Mouse (Mus musculus): ENCODE measurements around the gene Nfrkb. TPM values are rescaled to one million over a fixed set of nuclear protein-coding genes. Genes with fewer than 3 reads are reported as not detected.
A peak's percentile ranks its signal among the peaks of the same experiment; 100 is the strongest.

The Nfrkb gene
- polyA plus RNA-seq, 1 experiment from 2014 or later = 38.2 TPM

DNA sequence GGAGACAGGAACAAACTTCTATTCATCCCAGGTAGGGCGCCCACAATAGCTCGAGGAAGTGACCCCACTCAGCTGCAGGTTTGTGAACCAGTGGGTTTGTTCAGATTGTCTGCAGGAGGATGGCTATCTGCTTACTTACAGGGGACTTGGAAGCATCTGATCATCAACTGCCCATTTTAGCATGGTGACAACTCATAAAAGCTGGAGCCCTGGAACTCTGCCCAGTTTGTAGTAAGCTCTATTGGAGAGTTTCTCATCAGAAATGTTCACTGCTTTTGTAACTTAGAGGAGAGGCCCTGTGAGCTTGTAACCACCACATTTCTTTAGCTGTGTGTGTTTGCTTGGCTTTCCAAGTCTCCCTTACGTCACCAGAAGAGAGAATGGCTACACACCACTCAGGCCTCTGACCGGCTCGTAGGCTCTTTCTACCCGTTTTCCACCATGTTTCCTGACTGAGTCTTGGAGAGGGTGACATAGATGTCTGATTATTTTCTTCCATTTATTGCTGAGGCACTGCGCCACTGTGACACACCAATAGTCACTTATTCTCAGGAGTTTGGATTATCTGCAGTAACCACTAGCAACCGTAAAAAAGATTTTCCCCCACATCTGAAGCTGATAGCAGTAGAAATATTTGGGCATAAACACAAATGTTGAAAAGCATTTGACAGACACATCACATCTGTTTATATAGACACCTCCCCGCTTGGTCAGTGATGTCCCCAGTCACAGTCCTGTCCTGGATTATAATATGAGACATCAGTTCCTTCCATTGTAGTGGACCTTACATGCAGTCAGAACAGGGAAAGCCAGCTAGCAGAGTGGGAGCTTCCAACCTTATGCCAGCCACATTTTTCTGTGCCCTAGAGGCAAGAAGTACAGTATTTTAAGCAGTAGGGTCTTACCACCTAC is 22.0 kb upstream of the Nfrkb start:
- H3K4me1 ChIP-seq (ENCODE audit: control insufficient read depth, insufficient read depth, low read length) = no peaks in the 10 kb centered on the region
- 90% methylated on average over 9 of the region's 9 CpGs for WGBS
- no peaks in the 10 kb centered on the region for H3K9me3 ChIP-seq (ENCODE audit: control insufficient read depth, low read depth, low read length)
- no peaks in the 10 kb centered on the region for H3K27me3 ChIP-seq (ENCODE audit: control insufficient read depth, insufficient read depth, low read length)
- H3K4me3 ChIP-seq (ENCODE audit: low read depth, low read length) = no peak overlapping the region
- no peak overlapping the region for H3K27ac ChIP-seq (ENCODE audit: low read length)
- H3K36me3 ChIP-seq (ENCODE audit: control insufficient read depth, insufficient read depth, low read length) = peaks cover 16% of the 10 kb centered on the region
- H3K9ac ChIP-seq (replicated peaks; ENCODE audit: low read depth, low read length) = no peak overlapping the region
- no peak overlapping the region for H3K4me2 ChIP-seq (replicated peaks; ENCODE audit: low read depth, low read length)
- no peak for ATAC-seq (ENCODE audit: insufficient number of reproducible peaks, insufficient read depth, low FRiP score, low read depth)

DNA sequence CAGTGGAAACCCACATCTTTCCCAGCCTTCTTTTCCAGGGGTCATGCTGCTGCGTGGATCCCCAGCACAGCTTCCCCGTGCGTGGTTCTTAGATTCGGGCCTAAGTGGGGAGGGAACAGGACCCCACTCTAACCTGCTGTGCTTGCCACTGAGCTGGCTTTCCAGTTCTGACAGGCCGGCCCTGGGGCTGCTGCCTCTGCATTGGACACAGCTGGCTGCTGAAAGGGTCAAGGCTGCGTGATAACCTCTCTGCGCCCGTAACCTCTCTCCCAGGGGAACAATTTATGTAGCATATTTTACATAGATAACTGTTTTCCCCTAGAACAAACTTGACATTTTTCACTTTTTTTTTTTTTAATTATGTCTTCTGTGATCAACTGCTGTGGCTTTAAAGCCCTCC is 20.9 kb upstream of the Nfrkb start:
- H3K4me1 ChIP-seq (ENCODE audit: control insufficient read depth, insufficient read depth, low read length) = no peaks in the 10 kb centered on the region
- no peak for ATAC-seq (ENCODE audit: insufficient number of reproducible peaks, insufficient read depth, low FRiP score, low read depth)
- no peak overlapping the region for H3K27ac ChIP-seq (ENCODE audit: low read length)
- no peak overlapping the region for H3K4me2 ChIP-seq (replicated peaks; ENCODE audit: low read depth, low read length)
- H3K36me3 ChIP-seq (ENCODE audit: control insufficient read depth, insufficient read depth, low read length) = peaks cover 16% of the 10 kb centered on the region
- H3K27me3 ChIP-seq (ENCODE audit: control insufficient read depth, insufficient read depth, low read length) = no peaks in the 10 kb centered on the region
- H3K9me3 ChIP-seq (ENCODE audit: control insufficient read depth, low read depth, low read length) = no peaks in the 10 kb centered on the region
- H3K4me3 ChIP-seq (ENCODE audit: low read depth, low read length) = no peak overlapping the region
- H3K9ac ChIP-seq (replicated peaks; ENCODE audit: low read depth, low read length) = no peak overlapping the region
- WGBS = 66% methylated on average over 8 of the region's 8 CpGs

DNA sequence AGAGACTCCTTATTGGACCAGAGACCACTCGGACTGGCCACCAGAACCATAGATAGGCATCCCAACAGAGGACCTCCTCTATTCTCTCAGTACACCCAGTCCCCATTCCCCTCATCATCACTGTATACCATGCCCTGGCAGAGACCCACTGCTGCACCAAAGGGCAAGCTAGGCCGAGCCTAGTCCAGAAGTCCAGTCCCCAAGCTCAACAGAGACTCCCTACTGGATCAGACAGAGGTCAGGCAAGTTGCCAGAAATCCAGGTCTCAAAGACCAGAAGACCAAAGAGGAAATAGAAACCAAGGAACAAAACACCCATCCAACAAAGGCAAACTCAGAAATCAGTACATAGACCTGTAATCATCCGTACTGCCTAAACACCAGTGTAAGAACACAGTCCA is 14.3 kb upstream of the Nfrkb start:
- no peak for ATAC-seq (ENCODE audit: insufficient number of reproducible peaks, insufficient read depth, low FRiP score, low read depth)
- H3K27me3 ChIP-seq (ENCODE audit: control insufficient read depth, insufficient read depth, low read length) = no peaks in the 10 kb centered on the region
- H3K4me3 ChIP-seq (ENCODE audit: low read depth, low read length) = no peak overlapping the region
- WGBS = 95% methylated on average over 3 of the region's 3 CpGs
- H3K4me1 ChIP-seq (ENCODE audit: control insufficient read depth, insufficient read depth, low read length) = no peaks in the 10 kb centered on the region
- H3K36me3 ChIP-seq (ENCODE audit: control insufficient read depth, insufficient read depth, low read length) = peaks cover 8% of the 10 kb centered on the region; the same call in 1 of the 2 replicates
- no peak overlapping the region for H3K27ac ChIP-seq (ENCODE audit: low read length)
- H3K9ac ChIP-seq (replicated peaks; ENCODE audit: low read depth, low read length) = no peak overlapping the region
- H3K9me3 ChIP-seq (ENCODE audit: control insufficient read depth, low read depth, low read length) = no peaks in the 10 kb centered on the region
- H3K4me2 ChIP-seq (replicated peaks; ENCODE audit: low read depth, low read length) = no peak overlapping the region

DNA sequence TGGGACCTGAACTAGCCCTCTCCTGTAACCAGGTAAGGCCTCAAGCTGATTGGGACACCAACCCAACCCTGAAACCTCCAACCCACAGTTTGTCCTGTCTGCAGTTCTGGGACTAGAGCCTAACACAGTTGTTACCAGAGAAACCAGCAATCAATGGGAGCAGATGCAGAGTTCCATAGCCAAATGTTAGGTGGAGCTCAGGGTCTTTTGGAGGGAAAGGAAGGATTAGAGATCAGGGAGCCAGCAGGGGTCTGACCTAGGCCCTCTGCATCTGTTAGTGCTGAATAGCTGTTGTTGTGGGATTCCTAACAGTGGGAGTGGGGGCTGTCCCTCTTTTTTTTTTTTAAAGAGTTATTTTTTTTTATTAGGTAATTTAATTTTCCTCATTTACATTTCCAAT is 9.3 kb upstream of the Nfrkb start:
- Histone ChIP-seq H3K27ac (ENCODE audit: low read length) (no peak overlapping the region), H3K9me3 (ENCODE audit: control insufficient read depth, low read depth, low read length) (no peaks in the 10 kb centered on the region), H3K36me3 (ENCODE audit: control insufficient read depth, insufficient read depth, low read length) (peaks cover 6% of the 10 kb centered on the region; the same call in 1 of the 2 replicates), H3K4me2 (replicated peaks; ENCODE audit: low read depth, low read length) (no peak overlapping the region), H3K4me1 (ENCODE audit: control insufficient read depth, insufficient read depth, low read length) (no peaks in the 10 kb centered on the region), H3K4me3 (ENCODE audit: low read depth, low read length) (no peak overlapping the region), H3K27me3 (ENCODE audit: control insufficient read depth, insufficient read depth, low read length) (no peaks in the 10 kb centered on the region), H3K9ac (replicated peaks; ENCODE audit: low read depth, low read length) (no peak overlapping the region)
- no peak for ATAC-seq (ENCODE audit: insufficient number of reproducible peaks, insufficient read depth, low FRiP score, low read depth)

DNA sequence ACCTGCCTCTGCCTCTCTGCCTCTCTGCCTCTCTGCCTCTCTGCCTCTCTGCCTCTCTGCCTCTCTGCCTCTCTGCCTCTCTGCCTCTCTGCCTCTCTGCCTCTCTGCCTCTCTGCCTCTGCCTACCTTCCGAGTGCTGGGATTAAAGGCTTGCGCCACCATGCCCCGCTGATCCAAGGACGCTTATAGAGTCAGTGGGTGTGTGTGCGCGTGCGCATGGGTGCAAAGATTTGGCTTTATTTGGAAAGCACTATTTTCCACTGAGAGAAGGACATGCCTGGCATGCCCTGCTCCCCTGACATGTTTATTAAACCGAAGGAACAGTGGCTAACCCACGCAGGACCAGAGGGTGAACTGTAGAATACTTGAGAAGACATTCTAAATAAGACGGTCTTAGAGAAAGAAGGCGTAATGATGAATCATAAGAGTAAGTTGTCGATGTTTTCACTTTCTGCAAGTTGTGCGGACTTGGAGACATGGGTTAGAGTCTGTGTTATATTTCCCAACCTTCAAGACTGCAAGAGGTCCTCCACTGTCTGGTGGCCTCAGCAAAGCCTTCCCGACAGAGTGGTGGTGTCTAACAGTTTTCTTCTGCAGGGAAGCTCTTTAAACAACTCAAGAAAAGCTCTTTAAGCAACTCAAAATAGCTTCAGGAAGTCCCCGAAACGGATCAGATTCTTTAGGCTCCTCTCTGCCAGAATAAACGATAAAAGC is 1.0 kb upstream of the Nfrkb start:
- H3K9ac ChIP-seq (replicated peaks; ENCODE audit: low read depth, low read length) = no peak overlapping the region
- no peaks in the 10 kb centered on the region for H3K9me3 ChIP-seq (ENCODE audit: control insufficient read depth, low read depth, low read length)
- H3K4me3 ChIP-seq (ENCODE audit: low read depth, low read length) = no peak overlapping the region
- ATAC-seq (ENCODE audit: insufficient number of reproducible peaks, insufficient read depth, low FRiP score, low read depth) = no peak
- peak overlapping the region; percentile 43; the same call in 1 of the 2 replicates for H3K4me2 ChIP-seq (replicated peaks; ENCODE audit: low read depth, low read length)
- WGBS = 78% methylated on average over 17 of the region's 17 CpGs
- no peaks in the 10 kb centered on the region for H3K27me3 ChIP-seq (ENCODE audit: control insufficient read depth, insufficient read depth, low read length)
- H3K27ac ChIP-seq (ENCODE audit: low read length) = no peak overlapping the region
- no peaks in the 10 kb centered on the region for H3K36me3 ChIP-seq (ENCODE audit: control insufficient read depth, insufficient read depth, low read length)
- H3K4me1 ChIP-seq (ENCODE audit: control insufficient read depth, insufficient read depth, low read length) = peaks cover 12% of the 10 kb centered on the region; the same call in 1 of the 2 replicates

DNA sequence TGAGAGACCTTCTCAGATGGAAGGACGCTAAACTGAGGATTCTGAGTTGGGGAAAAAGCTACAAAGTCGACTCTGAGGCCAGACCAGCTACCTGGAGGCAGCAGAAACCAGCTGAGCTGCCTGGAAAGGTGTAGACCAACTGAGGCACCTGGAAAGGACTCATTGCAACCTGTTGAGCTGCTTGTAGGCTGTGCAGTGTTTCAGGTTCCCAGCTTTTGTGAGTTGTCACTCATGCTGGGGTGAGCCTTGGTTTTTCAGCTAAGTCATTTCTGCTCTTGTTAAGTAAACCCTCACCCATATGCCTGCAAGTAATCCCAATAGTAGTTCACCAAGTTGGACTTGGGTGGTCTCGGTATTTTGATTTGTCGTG is 507 bp upstream of the Nfrkb start:
- ATAC-seq (ENCODE audit: insufficient number of reproducible peaks, insufficient read depth, low FRiP score, low read depth) = peak; percentile 31; the same call in 1 of the 2 replicates
- Histone ChIP-seq H3K27me3 (ENCODE audit: control insufficient read depth, insufficient read depth, low read length) (no peaks in the 10 kb centered on the region), H3K4me1 (ENCODE audit: control insufficient read depth, insufficient read depth, low read length) (peaks cover 12% of the 10 kb centered on the region; the same call in 1 of the 2 replicates), H3K9ac (replicated peaks; ENCODE audit: low read depth, low read length) (peak overlapping the region; percentile 76; the same call in 1 of the 2 replicates), H3K36me3 (ENCODE audit: control insufficient read depth, insufficient read depth, low read length) (peaks cover 4% of the 10 kb centered on the region; the same call in 1 of the 2 replicates), H3K4me3 (ENCODE audit: low read depth, low read length) (peak overlapping the region; percentile 94), H3K27ac (ENCODE audit: low read length) (no peak overlapping the region), H3K9me3 (ENCODE audit: control insufficient read depth, low read depth, low read length) (no peaks in the 10 kb centered on the region), H3K4me2 (replicated peaks; ENCODE audit: low read depth, low read length) (peak overlapping the region; percentile 43)
- WGBS = 25% methylated on average over 4 of the region's 4 CpGs

DNA sequence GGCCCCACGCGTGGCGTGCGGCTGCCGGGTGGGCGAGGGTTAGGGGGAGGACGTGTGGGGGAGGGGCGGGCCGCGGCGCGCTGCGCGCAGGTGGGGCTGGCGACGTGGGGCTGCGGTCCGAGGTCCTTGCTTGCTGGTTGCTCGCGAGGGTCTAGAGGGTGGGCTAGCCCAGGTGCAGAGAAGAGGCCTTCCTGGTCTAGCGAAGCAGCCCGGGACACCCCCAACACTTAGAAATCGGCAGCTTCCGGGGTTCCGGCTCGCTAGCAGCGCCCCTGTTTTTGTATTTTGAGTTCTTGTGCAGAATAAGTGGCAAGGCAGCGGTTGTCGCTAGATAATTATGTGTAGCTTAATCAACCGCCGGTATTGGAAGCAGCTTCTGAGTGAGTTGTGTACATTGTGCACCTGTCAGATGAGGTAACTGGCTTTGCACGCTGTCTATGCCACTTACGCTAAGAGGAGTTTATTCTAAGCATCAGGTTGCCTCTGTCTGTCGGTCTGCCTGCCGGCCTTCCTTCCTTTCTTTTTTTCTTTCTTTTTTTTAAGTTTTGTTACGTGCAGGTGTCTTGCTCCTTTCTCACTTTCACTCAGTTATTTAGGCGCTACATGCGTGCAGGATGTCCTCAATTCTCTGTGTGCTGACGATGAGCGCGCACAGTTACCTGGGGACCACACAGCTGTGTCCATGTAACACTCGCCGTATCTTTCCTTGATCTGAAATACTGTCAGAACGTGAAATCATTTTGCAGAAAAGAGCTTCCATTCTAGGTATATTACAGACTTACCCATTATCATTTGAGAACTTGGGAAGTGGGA is 582 bp downstream of the Nfrkb start:
- H3K36me3 ChIP-seq (ENCODE audit: control insufficient read depth, insufficient read depth, low read length) = peaks cover 14% of the 10 kb centered on the region
- no peaks in the 10 kb centered on the region for H3K27me3 ChIP-seq (ENCODE audit: control insufficient read depth, insufficient read depth, low read length)
- H3K4me1 ChIP-seq (ENCODE audit: control insufficient read depth, insufficient read depth, low read length) = peaks cover 12% of the 10 kb centered on the region; the same call in 1 of the 2 replicates
- peak; percentile 70; the same call in 1 of the 2 replicates for ATAC-seq (ENCODE audit: insufficient number of reproducible peaks, insufficient read depth, low FRiP score, low read depth)
- peak overlapping the region; percentile 94 for H3K4me3 ChIP-seq (ENCODE audit: low read depth, low read length)
- peak overlapping the region; percentile 76 for H3K9ac ChIP-seq (replicated peaks; ENCODE audit: low read depth, low read length)
- H3K27ac ChIP-seq (ENCODE audit: low read length) = peak overlapping the region; percentile 27; the same call in 1 of the 2 replicates
- H3K9me3 ChIP-seq (ENCODE audit: control insufficient read depth, low read depth, low read length) = no peaks in the 10 kb centered on the region
- 10% methylated on average over 41 of the region's 44 CpGs for WGBS
- H3K4me2 ChIP-seq (replicated peaks; ENCODE audit: low read depth, low read length) = peak overlapping the region; percentile 68

DNA sequence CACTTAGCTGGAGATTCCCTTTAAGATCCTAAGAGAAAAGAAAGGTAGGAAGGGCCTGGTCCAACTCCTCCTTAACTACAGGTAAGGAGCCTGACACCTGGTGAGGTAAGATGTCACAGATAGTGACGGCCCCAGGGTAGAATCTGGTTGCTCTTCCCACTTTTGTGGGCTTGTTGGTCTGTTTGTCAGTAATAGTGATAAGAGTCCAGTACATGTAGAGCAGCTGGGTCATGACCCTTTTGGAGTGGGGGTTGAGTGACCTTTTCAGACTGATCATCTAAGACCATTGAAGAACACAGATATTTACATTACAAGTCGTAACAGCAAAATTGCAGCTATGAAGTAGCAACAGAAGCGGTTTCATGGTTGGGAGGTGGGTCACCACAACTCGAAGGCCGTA is 1.2 kb downstream of the Nfrkb start:
- 79% methylated on average over 5 of the region's 5 CpGs for WGBS
- H3K27ac ChIP-seq (ENCODE audit: low read length) = no peak overlapping the region
- no peaks in the 10 kb centered on the region for H3K27me3 ChIP-seq (ENCODE audit: control insufficient read depth, insufficient read depth, low read length)
- peak overlapping the region; percentile 68 for H3K4me2 ChIP-seq (replicated peaks; ENCODE audit: low read depth, low read length)
- H3K36me3 ChIP-seq (ENCODE audit: control insufficient read depth, insufficient read depth, low read length) = peaks cover 19% of the 10 kb centered on the region
- H3K4me1 ChIP-seq (ENCODE audit: control insufficient read depth, insufficient read depth, low read length) = peaks cover 12% of the 10 kb centered on the region; the same call in 1 of the 2 replicates
- H3K9ac ChIP-seq (replicated peaks; ENCODE audit: low read depth, low read length) = no peak overlapping the region
- H3K9me3 ChIP-seq (ENCODE audit: control insufficient read depth, low read depth, low read length) = no peaks in the 10 kb centered on the region
- no peak for ATAC-seq (ENCODE audit: insufficient number of reproducible peaks, insufficient read depth, low FRiP score, low read depth)
- H3K4me3 ChIP-seq (ENCODE audit: low read depth, low read length) = peak overlapping the region; percentile 94; the same call in 1 of the 2 replicates
